Mouse (Mus musculus) G1E-ER4 (cell line): ENCODE data around the gene Alox5. TPM values are rescaled to one million over a fixed set of nuclear protein-coding genes. Genes with fewer than 3 reads are reported as not detected.

ENCODE experiments used
- GATA1 ChIP-seq: IDR thresholded peaks from one replicate; pipeline ENCODE4 v1.8.0; 2012; ENCODE audit warnings: low read length, inconsistent platforms
- polyA plus RNA-seq: library from polyadenylated mRNA; stranded (reverse); fragments of >175 nt; gene quantifications from 2 replicates; pipeline ENCODE4 v1.2.3, GENCODE M21; 2012

Alox5 gene
- polyA plus RNA-seq, 1 experiment = 0.12 TPM

GRCm38 (mm10) chr6:116405715-116406114 lies 55.3 kb downstream of the Alox5 start:
- no peak for TF ChIP-seq GATA1

- TF ChIP-seq GATA1 = no peak
Measured at GRCm38 (mm10) chr6:116405243-116405642, 55.7 kb downstream of the Alox5 start.

- TF ChIP-seq GATA1 = no peak
Measured at GRCm38 (mm10) chr6:116402426-116402825, 58.6 kb downstream of the Alox5 start.

- TF ChIP-seq GATA1 = no peak
Measured at GRCm38 (mm10) chr6:116401746-116402423, 59.1 kb downstream of the Alox5 start.

- no peak for TF ChIP-seq GATA1
Measured at GRCm38 (mm10) chr6:116398136-116398535, 62.8 kb downstream of the Alox5 start.

GRCm38 (mm10) chr6:116397621-116398020 lies 63.4 kb downstream of the Alox5 start:
- TF ChIP-seq GATA1 = no peak

- TF ChIP-seq GATA1 = no peak
Measured at GRCm38 (mm10) chr6:116394916-116395648, 65.9 kb downstream of the Alox5 start.

- no peak for TF ChIP-seq GATA1
Measured at GRCm38 (mm10) chr6:116389481-116389880, 71.5 kb downstream of the Alox5 start.

GRCm38 (mm10) chr6:116388068-116388467 lies 72.9 kb downstream of the Alox5 start:
- no peak for TF ChIP-seq GATA1

GRCm38 (mm10) chr6:116386506-116386905 lies 74.5 kb downstream of the Alox5 start:
- no peak for TF ChIP-seq GATA1

- TF ChIP-seq GATA1 = no peak
Measured at GRCm38 (mm10) chr6:116386045-116386415, 74.9 kb downstream of the Alox5 start.

- TF ChIP-seq GATA1 = no peak
Measured at GRCm38 (mm10) chr6:116385194-116386044, 75.6 kb downstream of the Alox5 start.

- TF ChIP-seq GATA1 = no peak
Measured at GRCm38 (mm10) chr6:116383582-116383981, 77.4 kb downstream of the Alox5 start.

- TF ChIP-seq GATA1 = no peak
Measured at GRCm38 (mm10) chr6:116381605-116382004, 79.4 kb downstream of the Alox5 start.

- no peak for TF ChIP-seq GATA1
Measured at GRCm38 (mm10) chr6:116380157-116380556, 80.8 kb downstream of the Alox5 start.

GRCm38 (mm10) chr6:116378892-116379291 lies 82.1 kb downstream of the Alox5 start:
- TF ChIP-seq GATA1 = no peak

- no peak for TF ChIP-seq GATA1
Measured at GRCm38 (mm10) chr6:116374618-116375017, 86.4 kb downstream of the Alox5 start.
